Mouse (Mus musculus) C2C12 (cell line): ENCODE measurements at regions not wholly inside any gene's neighbourhood (a gene's known extent, or its start where the extent isn't known, plus 50 kb on each side); places are given as distances from the start of the nearest gene placed in this dataset.

ENCODE experiments used
- CTCF ChIP-seq: IDR thresholded peaks from one replicate; pipeline ENCODE4 v1.5.1; 2011; ENCODE audit not compliant: control insufficient read depth, insufficient read depth, insufficient read length
- MAX ChIP-seq: IDR thresholded peaks from one replicate; pipeline ENCODE4 v1.6.1; 2011; ENCODE audit warnings: mild to moderate bottlenecking, control low read depth
- MYOD1 ChIP-seq: IDR thresholded peaks from one replicate; pipeline ENCODE4 v1.6.1; 2011; ENCODE audit warnings: low read depth; ENCODE audit not compliant: control insufficient read depth, insufficient read length

- TF ChIP-seq CTCF (no peak), MAX (no peak), MYOD1 (no peak)
Measured at GRCm38 (mm10) chr17:31783071-31783470, 72.5 kb downstream of the Sik1 start.
